ENCODE assay signal across 9 mouse cellular contexts in genomic region chr13:83654889-83655769, GRCm38 (mm10).
A peak's percentile ranks its signal among the peaks of the same experiment; 100 is the strongest.
DNase-seq lines count a peak whose midpoint lies in the region; ATAC-seq and TF ChIP-seq lines count a peak whose summit lies in the region.
"Had no signal": no experiment of that assay in that cellular context is flagged by ENCODE, and none has a peak within 500 bp of the region (broad histone marks: within the 10 kb centered on the region; RNA-seq: fewer than 3 reads in every experiment).

No protein-coding gene starts in this region.

- no peak overlapping the region for H3K9ac ChIP-seq in forebrain, embryonic 16.5 days (replicated peaks; ENCODE audit: low read depth, low read length)
- H3K9ac ChIP-seq in hindbrain, embryonic 11.5 days (ENCODE audit: low read depth, low read length): no peak overlapping the region
- no peak overlapping the region for H3K9ac ChIP-seq in lung, embryonic 16.5 days (ENCODE audit: low read length)
- H3K9ac ChIP-seq: heart, embryonic 13.5 days had no signal

- no peaks in the 10 kb centered on the region for H3K27me3 ChIP-seq in G1E (ENCODE audit: insufficient read depth, low read length)
- no peaks in the 10 kb centered on the region for H3K27me3 ChIP-seq in forebrain, embryonic 16.5 days (replicated peaks; ENCODE audit: control insufficient read depth, insufficient read depth, low read length)
- H3K27me3 ChIP-seq in hindbrain, embryonic 11.5 days (ENCODE audit: control insufficient read depth, insufficient read depth, low read length): no peaks in the 10 kb centered on the region
- H3K27me3 ChIP-seq in lung, embryonic 16.5 days (ENCODE audit: control insufficient read depth, insufficient read depth, low read depth, low read length): no peaks in the 10 kb centered on the region
- H3K27me3 ChIP-seq: heart, embryonic 13.5 days had no signal

- H3K4me1 ChIP-seq in G1E (ENCODE audit: insufficient read depth, low read depth, low read length): no peaks in the 10 kb centered on the region
- H3K4me1 ChIP-seq in forebrain, embryonic 16.5 days (replicated peaks; ENCODE audit: control insufficient read depth, insufficient read depth, low read length): peaks cover 17% of the 10 kb centered on the region
- H3K4me1 ChIP-seq in hindbrain, embryonic 11.5 days (replicated peaks; ENCODE audit: control insufficient read depth, insufficient read depth, low read length): no peaks in the 10 kb centered on the region
- H3K4me1 ChIP-seq in lung, embryonic 16.5 days (replicated peaks; ENCODE audit: control insufficient read depth, insufficient read depth, low read length): no peaks in the 10 kb centered on the region

- H3K9me3 ChIP-seq in G1E (replicated peaks): no peaks in the 10 kb centered on the region
- H3K9me3 ChIP-seq in forebrain, embryonic 16.5 days (ENCODE audit: control insufficient read depth, low read length): no peaks in the 10 kb centered on the region
- no peaks in the 10 kb centered on the region for H3K9me3 ChIP-seq in hindbrain, embryonic 11.5 days (ENCODE audit: control insufficient read depth, low read length)
- no peaks in the 10 kb centered on the region for H3K9me3 ChIP-seq in lung, embryonic 16.5 days (ENCODE audit: control insufficient read depth, low read length)
- H3K9me3 ChIP-seq: heart, embryonic 13.5 days had no signal

- no peak overlapping the region for H3K4me2 ChIP-seq in forebrain, embryonic 16.5 days (ENCODE audit: low read length)
- no peak overlapping the region for H3K4me2 ChIP-seq in hindbrain, embryonic 11.5 days (replicated peaks; ENCODE audit: low read depth, low read length)
- no peak overlapping the region for H3K4me2 ChIP-seq in lung, embryonic 16.5 days (ENCODE audit: low read depth, low read length)
- H3K4me2 ChIP-seq: heart, embryonic 13.5 days had no signal

- H3K4me3 ChIP-seq in G1E (ENCODE audit: low read depth, low read length): no peak overlapping the region
- H3K4me3 ChIP-seq in forebrain, embryonic 16.5 days (replicated peaks; ENCODE audit: low read length): no peak overlapping the region
- no peak overlapping the region for H3K4me3 ChIP-seq in hindbrain, embryonic 11.5 days (ENCODE audit: low read depth, low read length)
- no peak overlapping the region for H3K4me3 ChIP-seq in lung, embryonic 16.5 days (ENCODE audit: low read length)
- H3K4me3 ChIP-seq: heart, embryonic 13.5 days had no signal

- peak; percentile 28; the same call in 1 of the 2 replicates for TF ChIP-seq CTCF in G1E (IDR thresholded peaks at IDR 0.05; ENCODE audit: low read depth, low read length)

- WGBS in forebrain, embryonic 16.5 days: 13% methylated on average over 8 of the region's 8 CpGs
- 27% methylated on average over 8 of the region's 8 CpGs for WGBS in hindbrain, embryonic 11.5 days
- WGBS in lung, embryonic 16.5 days: 34% methylated on average over 8 of the region's 8 CpGs

- DNase-seq in G1E (ENCODE audit: low spot score): no peak
- DNase-seq in cerebellum, adult 11 months: peak; percentile 67
- DNase-seq in hindbrain, embryonic 11.5 days (ENCODE audit: low spot score): peak; percentile 93
- peak; percentile 81 to 93 for DNase-seq in layer of hippocampus, adult 8-10 months (ENCODE audit: low spot score in 2 of 2)
- peak; percentile 79 for DNase-seq in ovary, postnatal 14 days (ENCODE audit: low spot score)
- DNase-seq in thymus, postnatal 25 days: peak; percentile 60

- peak; percentile 60 for ATAC-seq in G1E (ENCODE audit: extremely low read depth, insufficient number of reproducible peaks, low FRiP score, poor library complexity, severe bottlenecking)
- peak; percentile 85 for ATAC-seq in forebrain, embryonic 16.5 days
- ATAC-seq in hindbrain, embryonic 11.5 days (ENCODE audit: low FRiP score): peak; percentile 92
- peak; percentile 56; the same call in 1 of the 2 replicates for ATAC-seq in lung, embryonic 16.5 days (ENCODE audit: low read depth)

- H3K36me3 ChIP-seq in G1E (replicated peaks): no peaks in the 10 kb centered on the region
- H3K36me3 ChIP-seq in forebrain, embryonic 16.5 days (ENCODE audit: control insufficient read depth, insufficient read depth): no peaks in the 10 kb centered on the region
- no peaks in the 10 kb centered on the region for H3K36me3 ChIP-seq in hindbrain, embryonic 11.5 days (ENCODE audit: control insufficient read depth, insufficient read depth, low read length)
- no peaks in the 10 kb centered on the region for H3K36me3 ChIP-seq in lung, embryonic 16.5 days (ENCODE audit: control insufficient read depth, insufficient read depth, low read length)

- 0 out of 2 replicates have a peak overlapping the region, but pooled peaks have one; percentile 38 for H3K27ac ChIP-seq in forebrain, embryonic 16.5 days (ENCODE audit: low read length)
- H3K27ac ChIP-seq in hindbrain, embryonic 11.5 days (ENCODE audit: low read depth, low read length): no peak overlapping the region
- H3K27ac ChIP-seq in lung, embryonic 16.5 days (ENCODE audit: low read length): no peak overlapping the region
- H3K27ac ChIP-seq: heart, embryonic 13.5 days had no signal
